Mouse (Mus musculus): ENCODE data around the gene Dok1.

DNA sequence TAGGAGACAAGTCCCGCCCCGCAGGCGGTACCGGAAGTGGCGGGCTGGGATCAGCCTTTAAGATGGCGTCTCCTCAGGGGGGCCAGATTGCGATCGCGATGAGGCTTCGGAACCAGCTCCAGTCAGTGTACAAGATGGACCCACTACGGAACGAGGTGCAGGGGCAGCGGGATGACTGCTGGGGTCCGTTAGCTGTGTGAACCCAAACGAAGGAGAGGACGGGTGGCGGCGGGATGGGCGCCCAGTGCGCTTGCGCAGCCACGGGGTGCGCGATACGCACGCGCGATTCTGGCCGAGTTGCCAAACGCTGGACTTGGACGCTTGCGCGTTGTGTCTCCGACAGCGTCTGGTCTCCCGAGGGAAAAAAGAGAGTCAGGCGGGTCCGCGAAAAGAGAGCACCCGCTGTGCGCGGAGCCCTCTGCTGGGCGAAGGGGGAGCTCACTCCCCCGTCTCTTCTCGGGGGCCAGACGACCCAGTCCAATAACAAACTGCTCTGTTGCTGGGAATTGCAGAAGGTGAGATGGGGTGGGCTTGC is 45.1 kb upstream of the Dok1 start:
- TF ChIP-seq GATA1 (IDR thresholded peaks at IDR 0.05; ENCODE audit: borderline replicate concordance, low read length) (peak; percentile 88), FLI1 (IDR thresholded peaks at IDR 0.05; ENCODE audit: low read length) (peak; percentile 63)

Data from megakaryocyte, embryonic 14.5 days (primary cell).